Mouse (Mus musculus) T-helper 2 cell (primary cell): Measurements from ENCODE around the gene Wwox.

Experiments used
- in situ Hi-C: fragments of 300-600 bp; cut with MboI, MseI; formaldehyde crosslinking; loops from one replicate; pipeline ENCODE4 v1.15.1; 2025; ENCODE audit warnings: high pct_unique_total_duplicates

Gene Wwox

GRCm38 (mm10) chr8:114439334-114440204, at the start of gene Wwox:
TSS of gene Wwox (plus strand) at chr8:114439655.
- in situ Hi-C loops, result loop anchor here (5.0 kb wide), 2 partner anchors 307 to 362 kb away; partner anchors contain the start of gene Nudt7

DNA sequence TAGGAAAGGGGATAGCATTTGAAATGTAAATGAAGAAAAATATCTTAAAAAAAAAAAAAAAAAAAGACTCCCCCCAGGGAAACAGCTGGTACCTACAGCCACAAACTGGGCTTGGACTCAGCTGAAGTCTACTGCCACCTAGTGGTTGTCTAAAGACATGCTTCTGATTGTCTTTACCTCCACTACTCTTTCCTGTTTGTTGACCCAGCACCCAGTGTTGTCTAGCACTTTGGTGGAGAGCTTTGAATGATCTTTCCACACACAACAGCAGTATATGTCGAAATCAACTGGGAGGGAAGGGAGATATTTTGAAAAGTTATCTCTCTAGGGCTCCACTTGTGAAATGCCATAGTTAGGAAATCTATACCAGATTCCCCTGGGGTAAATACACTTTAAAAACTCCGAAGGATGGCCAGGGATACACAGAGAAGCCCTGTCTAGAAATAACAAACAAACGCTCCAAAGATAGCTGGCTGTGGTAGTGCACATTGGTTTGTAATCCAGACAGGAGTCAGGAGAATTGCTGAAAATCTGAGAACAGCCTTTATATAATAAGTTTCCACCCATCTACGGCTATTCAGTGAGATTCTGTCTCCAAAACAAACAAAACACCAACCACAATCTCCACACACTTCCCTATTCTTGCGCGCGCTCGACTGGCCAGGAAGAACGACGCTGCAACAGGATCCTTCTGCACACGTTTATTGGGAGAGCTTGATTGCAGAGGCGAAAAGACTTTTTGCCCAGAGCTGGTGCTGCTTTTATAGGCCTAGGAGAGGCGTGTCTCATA, 48.8 kb upstream of the Wwox start:
- in situ Hi-C loops, result no loop called here

DNA sequence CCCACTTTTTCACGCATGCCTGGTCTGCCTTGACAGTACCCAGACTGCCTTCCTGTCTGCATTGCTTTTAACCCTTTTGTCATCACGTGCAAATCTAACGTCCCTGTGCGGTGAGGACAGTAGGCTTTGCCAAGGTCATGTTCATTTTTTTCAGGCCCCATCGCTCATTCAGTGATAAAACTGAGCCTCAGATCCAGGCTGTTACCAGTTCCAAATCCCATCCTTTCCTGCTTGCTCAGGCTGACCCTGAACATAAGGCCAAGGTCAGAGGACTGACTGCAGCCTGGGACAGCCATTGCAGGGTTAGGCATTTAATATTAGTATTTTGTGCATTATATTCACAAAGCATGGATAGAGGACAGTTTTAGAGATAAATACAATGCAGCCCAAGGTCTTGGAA, 41.1 kb upstream of the Wwox start:
- in situ Hi-C loops, result no loop called here

- in situ Hi-C loops, result no loop called here
Measured at GRCm38 (mm10) chr8:114399273-114399672, 40.2 kb upstream of the Wwox start.

DNA sequence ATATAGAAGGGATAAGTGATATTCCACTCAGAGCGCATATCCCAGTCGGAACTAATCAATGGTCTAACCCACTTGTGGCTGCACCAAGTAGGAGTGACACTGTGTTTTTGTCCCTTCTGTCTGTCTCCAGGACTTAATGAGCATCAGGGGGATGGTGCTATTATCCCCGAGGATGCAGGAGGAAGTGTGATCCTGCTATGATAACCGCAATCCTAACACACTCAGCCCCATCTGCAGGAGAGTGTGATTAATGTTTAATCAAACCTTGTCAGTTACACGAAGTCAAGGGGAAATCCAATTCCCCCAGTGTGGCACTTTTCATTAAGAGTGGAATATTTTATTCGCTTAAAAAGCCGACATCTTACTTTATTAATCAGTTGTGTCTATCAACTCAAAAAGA, 37.8 kb upstream of the Wwox start:
- in situ Hi-C loops, result no loop called here

- in situ Hi-C loops, result no loop called here
Measured at GRCm38 (mm10) chr8:114411421-114411820, 28.0 kb upstream of the Wwox start.

- in situ Hi-C loops, result no loop called here
Measured at GRCm38 (mm10) chr8:114417786-114418185, 21.7 kb upstream of the Wwox start, which contains the start of gene Clec3a. TSS of gene Clec3a (plus strand) at chr8:114418086.

- in situ Hi-C loops, result no loop called here
Measured at GRCm38 (mm10) chr8:114418486-114418885, 21.0 kb upstream of the Wwox start.

DNA sequence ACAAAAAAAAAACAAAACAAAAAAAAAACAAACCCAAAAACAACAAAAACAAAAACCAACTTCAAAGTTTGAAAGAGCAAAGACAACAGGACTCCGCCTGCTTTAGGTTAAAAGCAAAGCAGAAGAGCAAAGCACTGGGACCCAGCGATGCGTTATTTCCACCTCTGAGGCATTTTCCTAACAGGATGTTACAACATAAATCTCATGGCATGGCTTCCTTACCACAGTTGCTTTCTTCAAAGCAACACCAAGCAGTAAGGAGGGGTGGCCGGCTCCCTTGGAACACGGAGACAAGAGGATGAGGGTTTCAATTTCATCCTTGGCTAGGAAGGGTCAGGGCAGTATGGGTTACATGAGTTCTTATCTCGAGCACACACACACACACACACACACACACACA, 20.6 kb upstream of the Wwox start:
- in situ Hi-C loops, result no loop called here

- in situ Hi-C loops, result no loop called here
Measured at GRCm38 (mm10) chr8:114421544-114421943, 17.9 kb upstream of the Wwox start.

DNA sequence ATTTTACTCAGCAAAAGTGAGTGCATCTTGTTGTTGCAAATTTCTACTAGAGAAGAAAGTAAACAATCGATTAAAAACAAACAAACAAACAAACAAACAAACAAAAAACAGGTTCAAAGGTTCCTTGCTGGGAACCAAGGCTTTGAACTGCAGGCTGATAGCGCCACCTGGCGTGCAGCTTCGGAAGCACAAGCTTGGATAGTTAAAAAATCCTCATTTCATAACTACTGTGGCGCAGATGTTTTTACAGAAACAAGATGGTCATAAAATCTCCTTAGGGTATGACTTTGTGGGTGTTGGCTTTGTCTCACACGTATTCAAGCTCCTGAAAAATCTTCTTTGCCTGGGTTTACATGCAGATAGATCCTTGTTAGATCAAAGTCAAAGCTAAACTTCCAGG, 1.2 kb upstream of the Wwox start:
- in situ Hi-C loops, result loop anchor here (5.0 kb wide), 2 partner anchors 306 to 361 kb away; partner anchors contain the start of gene Nudt7

GRCm38 (mm10) chr8:114440205-114440589, 742 bp downstream of the Wwox start:
- in situ Hi-C loops, result no loop called here

GRCm38 (mm10) chr8:114441616-114442015, 2.2 kb downstream of the Wwox start:
- in situ Hi-C loops, result no loop called here

- in situ Hi-C loops, result no loop called here
Measured at GRCm38 (mm10) chr8:114446884-114447283, 7.4 kb downstream of the Wwox start.

DNA sequence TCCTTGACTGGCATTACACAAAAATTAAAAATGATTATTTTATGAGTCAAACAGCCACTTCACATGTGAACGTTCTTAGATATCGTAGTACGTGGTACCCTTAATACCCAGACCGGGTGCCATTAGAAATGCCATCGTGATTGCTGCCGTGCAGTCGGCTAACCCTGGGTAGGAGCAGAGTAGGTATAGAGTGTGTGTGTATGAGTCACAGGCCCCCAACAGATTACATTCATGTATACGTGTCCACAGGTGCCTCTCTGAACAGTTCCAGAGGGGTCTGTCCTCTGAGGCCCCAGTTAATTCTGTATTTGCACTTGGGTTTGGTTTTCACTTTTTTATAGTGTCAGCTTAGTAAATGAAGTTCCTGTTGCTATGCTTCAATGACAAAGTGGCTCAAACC, 12.8 kb downstream of the Wwox start:
- in situ Hi-C loops, result loop anchor here (25.0 kb wide), 1 partner anchor 1260 kb away; the partner anchor contains the start of gene Maf

- in situ Hi-C loops, result loop anchor here (25.0 kb wide), 1 partner anchor 1260 kb away; the partner anchor contains the start of gene Maf
Measured at GRCm38 (mm10) chr8:114452781-114453221, 13.3 kb downstream of the Wwox start.

DNA sequence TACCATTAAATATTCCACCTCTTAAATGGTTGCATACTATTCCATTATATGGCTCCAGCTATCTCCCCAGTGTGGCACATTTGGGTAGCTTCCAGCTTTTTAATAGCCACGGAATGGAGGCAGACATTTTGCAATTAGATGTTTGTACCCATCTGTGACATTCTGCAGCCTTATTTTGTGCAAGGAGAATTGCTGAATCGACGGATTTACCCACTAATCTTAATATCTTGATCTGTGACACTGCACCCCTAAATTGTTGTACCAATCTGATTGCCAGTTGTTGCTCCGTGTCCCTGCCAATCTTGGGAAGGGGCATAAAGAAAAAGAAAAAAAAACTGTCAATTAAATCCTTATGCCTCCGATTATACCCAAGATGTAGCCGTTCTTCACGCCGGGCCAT, 15.8 kb downstream of the Wwox start:
- in situ Hi-C loops, result loop anchor here (25.0 kb wide), 1 partner anchor 1257 kb away; the partner anchor contains the start of gene Maf

DNA sequence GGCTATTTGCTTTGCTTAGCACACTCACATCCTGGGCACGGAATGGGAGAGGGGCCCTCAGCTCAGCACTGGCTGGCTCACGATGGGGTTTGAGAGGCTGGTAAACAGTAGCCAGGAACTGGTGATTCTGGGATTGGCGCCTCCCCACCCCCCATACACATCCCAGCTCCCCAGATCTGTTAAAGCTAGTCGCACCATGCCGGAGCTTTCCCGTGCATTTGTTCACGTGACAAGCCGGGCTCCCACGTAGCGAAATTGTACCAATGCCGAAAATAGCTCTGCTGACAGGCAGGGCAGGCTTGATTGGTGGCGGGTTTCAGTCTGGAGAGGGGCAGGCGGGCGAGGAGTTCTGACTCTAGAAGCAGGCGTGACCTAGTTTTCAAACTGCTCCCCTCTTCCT, 16.5 kb downstream of the Wwox start:
- in situ Hi-C loops, result loop anchor here (25.0 kb wide), 1 partner anchor 1256 kb away; the partner anchor contains the start of gene Maf

DNA sequence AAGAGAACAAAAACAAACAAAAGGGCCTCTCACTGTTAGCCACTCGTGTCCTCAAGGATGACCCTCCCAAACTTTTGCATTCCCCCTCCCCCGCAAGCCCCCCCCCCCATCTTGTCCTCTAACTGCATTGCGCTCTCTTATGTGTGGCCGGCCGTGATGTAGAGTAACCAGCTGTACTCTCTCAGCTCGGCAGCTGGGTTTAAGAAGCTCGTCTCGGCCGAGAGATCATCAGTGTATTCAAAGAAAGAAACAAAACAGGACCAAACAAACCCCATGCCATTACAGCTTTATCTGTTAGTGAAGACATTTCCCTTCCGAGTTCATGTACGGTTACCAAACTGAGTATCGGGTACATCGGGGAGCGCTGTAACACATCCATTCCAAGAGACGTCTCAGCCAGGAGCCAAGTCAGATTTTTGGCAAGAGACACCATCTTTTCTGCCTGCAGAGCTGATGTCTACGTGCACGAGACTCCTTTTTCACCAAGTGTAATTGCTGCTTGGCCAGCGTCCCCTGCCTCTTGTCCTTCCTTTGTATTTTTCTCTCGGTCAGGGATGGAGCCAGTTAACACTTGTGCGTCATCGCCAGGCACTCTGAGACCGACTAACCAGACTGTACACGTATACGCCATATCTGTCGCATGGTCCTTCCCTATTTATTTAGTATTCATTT, 18.8 kb downstream of the Wwox start:
- in situ Hi-C loops, result loop anchor here (25.0 kb wide), 1 partner anchor 1254 kb away; the partner anchor contains the start of gene Maf

DNA sequence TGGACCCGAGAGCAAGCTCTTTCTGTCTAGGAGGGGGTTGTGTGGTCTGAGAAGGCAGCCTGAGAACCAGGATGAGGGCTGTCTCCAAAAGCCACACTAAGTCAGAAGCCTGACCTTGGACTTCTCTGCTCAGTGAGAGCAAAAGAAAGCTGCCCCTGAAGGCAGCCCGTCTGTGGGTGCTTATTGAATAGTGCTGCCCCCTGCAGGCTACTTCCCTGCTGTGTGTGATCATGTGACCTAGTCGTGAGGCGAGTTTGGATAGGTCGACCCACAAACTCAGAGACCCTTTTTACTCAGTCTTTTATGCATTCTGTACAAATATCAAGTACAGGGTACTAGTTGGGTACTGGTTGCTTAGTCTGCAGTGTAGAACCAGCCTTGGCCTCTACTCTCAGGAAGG, 21.1 kb downstream of the Wwox start:
- in situ Hi-C loops, result loop anchor here (25.0 kb wide), 1 partner anchor 1252 kb away; the partner anchor contains the start of gene Maf

- in situ Hi-C loops, result loop anchor here (25.0 kb wide), 1 partner anchor 1250 kb away; the partner anchor contains the start of gene Maf
Measured at GRCm38 (mm10) chr8:114462591-114462990, 23.1 kb downstream of the Wwox start.
